Mouse (Mus musculus): ENCODE results near the gene Ints11. TPM values are rescaled to one million over a fixed set of nuclear protein-coding genes. Genes with fewer than 3 reads are reported as not detected.

Gene Ints11
- total and polyA plus RNA-seq, 2 experiments, result 13.6 to 20.9 TPM

GRCm38 (mm10) chr4:155891551-155892001, 22.2 kb downstream of the Ints11 start, which contains the start of the genes Pusl1 and Acap3:
Pusl1 (minus strand) TSS chr4:155891781.
Acap3 (plus strand) TSS chr4:155891822.
- TF ChIP-seq CTCF (IDR thresholded peaks at IDR 0.05; ENCODE audit: low read depth, low read length) (no peak), POLR2A (IDR thresholded peaks at IDR 0.05; ENCODE audit: extremely low read depth, insufficient read depth, low read length) (no peak)
- peaks cover 8% of the 10 kb centered on the region; the same call in 1 of the 2 replicates for H3K79me2 ChIP-seq (ENCODE audit: control insufficient read depth, insufficient read depth, low read length)
- peaks cover 8% of the 10 kb centered on the region; the same call in 1 of the 2 replicates for H3K36me3 ChIP-seq (ENCODE audit: control insufficient read depth, insufficient read depth, low read length)
- H3K27ac ChIP-seq (replicated peaks; ENCODE audit: insufficient read depth, low read depth, low read length), result peak within 1 kb of the TSS; percentile 97
- no peaks in the 10 kb centered on the region for H3K27me3 ChIP-seq (ENCODE audit: control insufficient read depth, insufficient read depth, low read length)
- peak within 1 kb of the TSS; percentile 87 for H3K4me3 ChIP-seq (ENCODE audit: insufficient read depth, low read depth, low read length)
- peak; percentile 76 for DNase-seq (ENCODE audit: extremely low read depth, low read depth, low spot score)
- peaks cover 3% of the 10 kb centered on the region; the same call in 1 of the 2 replicates for H3K4me1 ChIP-seq (ENCODE audit: control insufficient read depth, insufficient read depth, low read length)
- H3K9ac ChIP-seq (ENCODE audit: low read depth, low read length), result peak within 1 kb of the TSS; percentile 90
- WGBS, result under 1% methylated on average over 52 of the region's 52 CpGs

- peaks cover 3% of the 10 kb centered on the region; the same call in 1 of the 2 replicates for H3K36me3 ChIP-seq (ENCODE audit: control insufficient read depth, insufficient read depth, low read length)
- H3K27ac ChIP-seq (replicated peaks; ENCODE audit: insufficient read depth, low read depth, low read length), result peak overlapping the region; percentile 97
- H3K4me1 ChIP-seq (ENCODE audit: control insufficient read depth, insufficient read depth, low read length), result peaks cover 3% of the 10 kb centered on the region; the same call in 1 of the 2 replicates
- peak; percentile 58 for DNase-seq (ENCODE audit: extremely low read depth, low read depth, low spot score)
- TF ChIP-seq CTCF (IDR thresholded peaks at IDR 0.05; ENCODE audit: low read depth, low read length), result no peak; the same call in 1 of the 2 replicates
- TF ChIP-seq POLR2A (IDR thresholded peaks at IDR 0.05; ENCODE audit: extremely low read depth, insufficient read depth, low read length), result 0 out of 2 replicates have a peak, but pooled peaks have one; percentile 38
- peak overlapping the region; percentile 90 for H3K9ac ChIP-seq (ENCODE audit: low read depth, low read length)
- under 1% methylated on average over 52 of the region's 56 CpGs for WGBS
- no peaks in the 10 kb centered on the region for H3K27me3 ChIP-seq (ENCODE audit: control insufficient read depth, insufficient read depth, low read length)
- peaks cover 8% of the 10 kb centered on the region; the same call in 1 of the 2 replicates for H3K79me2 ChIP-seq (ENCODE audit: control insufficient read depth, insufficient read depth, low read length)
- H3K4me3 ChIP-seq (ENCODE audit: insufficient read depth, low read depth, low read length), result peak overlapping the region; percentile 87
These were observed 22.7 kb downstream of the Ints11 start for GRCm38 (mm10) chr4:155892017-155892416.

DNA sequence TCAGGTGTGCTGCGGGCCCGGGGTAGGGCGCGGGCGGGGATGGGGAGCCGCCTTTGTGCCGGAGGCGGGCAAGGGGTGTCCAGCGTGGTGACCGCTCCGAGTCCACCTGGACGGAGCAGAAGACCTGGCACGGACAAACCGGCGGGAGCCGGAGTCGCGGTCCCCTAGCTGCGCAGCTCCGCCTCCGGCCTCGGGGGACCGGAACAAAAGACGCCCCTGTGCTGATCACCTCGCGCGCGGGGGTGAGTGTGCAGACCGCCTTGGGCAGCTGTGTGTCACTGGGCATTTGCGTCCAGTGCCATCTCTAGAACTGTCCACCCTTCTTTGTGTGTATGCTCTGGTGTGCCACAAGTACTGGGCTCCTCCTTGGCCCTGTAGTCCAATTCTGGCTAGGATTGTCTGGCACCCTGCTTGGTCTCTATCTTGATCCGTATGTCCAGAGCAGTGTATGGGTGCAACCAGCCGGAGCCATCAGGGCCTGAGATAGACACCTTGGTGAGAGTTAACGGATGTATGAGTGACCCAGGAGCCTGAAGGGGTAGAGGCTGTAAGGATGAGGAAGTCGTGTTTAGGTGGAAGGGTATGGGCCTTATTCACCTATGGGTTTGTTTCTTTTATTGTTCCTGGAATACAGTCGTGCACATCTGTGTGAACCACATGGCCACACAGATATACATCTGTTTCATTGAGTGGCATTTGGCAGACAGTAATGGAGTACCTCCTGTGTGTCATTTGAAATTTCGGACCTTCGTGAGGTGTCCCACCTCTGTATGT, 23.3 kb downstream of the Ints11 start:
- H3K79me2 ChIP-seq (ENCODE audit: control insufficient read depth, insufficient read depth, low read length), result peaks cover 8% of the 10 kb centered on the region; the same call in 1 of the 2 replicates
- H3K4me3 ChIP-seq (ENCODE audit: insufficient read depth, low read depth, low read length), result peak overlapping the region; percentile 87
- H3K9ac ChIP-seq (ENCODE audit: low read depth, low read length), result peak overlapping the region; percentile 90
- DNase-seq (ENCODE audit: extremely low read depth, low read depth, low spot score), result no peak
- H3K27ac ChIP-seq (replicated peaks; ENCODE audit: insufficient read depth, low read depth, low read length), result peak overlapping the region; percentile 20; the same call in 1 of the 2 replicates
- WGBS, result 8% methylated on average over 37 of the region's 37 CpGs
- TF ChIP-seq CTCF (IDR thresholded peaks at IDR 0.05; ENCODE audit: low read depth, low read length) (no peak), POLR2A (IDR thresholded peaks at IDR 0.05; ENCODE audit: extremely low read depth, insufficient read depth, low read length) (no peak)
- H3K27me3 ChIP-seq (ENCODE audit: control insufficient read depth, insufficient read depth, low read length), result no peaks in the 10 kb centered on the region
- no peaks in the 10 kb centered on the region; the same call in 1 of the 2 replicates for H3K36me3 ChIP-seq (ENCODE audit: control insufficient read depth, insufficient read depth, low read length)
- peaks cover 3% of the 10 kb centered on the region; the same call in 1 of the 2 replicates for H3K4me1 ChIP-seq (ENCODE audit: control insufficient read depth, insufficient read depth, low read length)

DNA sequence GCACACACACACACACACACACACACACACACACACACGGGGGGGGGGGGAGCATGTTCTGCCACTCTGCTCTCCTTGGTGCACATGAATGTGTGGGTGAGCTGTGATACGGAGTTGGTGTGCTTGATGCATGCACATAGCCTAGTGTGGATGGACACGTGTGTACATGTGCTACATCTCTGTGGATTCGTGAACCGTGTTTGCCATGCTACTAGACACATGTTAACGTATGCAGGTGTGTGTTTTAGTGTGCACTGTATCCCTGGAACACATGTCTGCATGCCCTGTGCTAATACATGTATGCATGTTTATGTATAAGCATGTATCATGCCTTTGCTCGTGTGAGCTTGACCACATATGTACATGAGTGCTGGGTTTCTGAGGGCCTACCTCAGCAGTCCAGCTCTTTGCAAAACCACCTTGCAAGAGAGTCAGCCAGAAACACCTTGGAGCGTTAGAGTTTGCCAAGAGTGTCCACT, 23.9 kb downstream of the Ints11 start:
- no peak for TF ChIP-seq POLR2A (IDR thresholded peaks at IDR 0.05; ENCODE audit: extremely low read depth, insufficient read depth, low read length)
- TF ChIP-seq CTCF (IDR thresholded peaks at IDR 0.05; ENCODE audit: low read depth, low read length), result no peak
- H3K4me3 ChIP-seq (ENCODE audit: insufficient read depth, low read depth, low read length), result no peak overlapping the region
- no peak for DNase-seq (ENCODE audit: extremely low read depth, low read depth, low spot score)
- peaks cover 8% of the 10 kb centered on the region; the same call in 1 of the 2 replicates for H3K79me2 ChIP-seq (ENCODE audit: control insufficient read depth, insufficient read depth, low read length)
- H3K4me1 ChIP-seq (ENCODE audit: control insufficient read depth, insufficient read depth, low read length), result peaks cover 3% of the 10 kb centered on the region; the same call in 1 of the 2 replicates
- WGBS, result 78% methylated on average over 8 of the region's 8 CpGs
- H3K9ac ChIP-seq (ENCODE audit: low read depth, low read length), result 0 out of 2 replicates have a peak overlapping the region, but pooled peaks have one; percentile 2
- H3K36me3 ChIP-seq (ENCODE audit: control insufficient read depth, insufficient read depth, low read length), result no peaks in the 10 kb centered on the region; the same call in 1 of the 2 replicates
- H3K27me3 ChIP-seq (ENCODE audit: control insufficient read depth, insufficient read depth, low read length), result no peaks in the 10 kb centered on the region
- no peak overlapping the region for H3K27ac ChIP-seq (replicated peaks; ENCODE audit: insufficient read depth, low read depth, low read length)

DNA sequence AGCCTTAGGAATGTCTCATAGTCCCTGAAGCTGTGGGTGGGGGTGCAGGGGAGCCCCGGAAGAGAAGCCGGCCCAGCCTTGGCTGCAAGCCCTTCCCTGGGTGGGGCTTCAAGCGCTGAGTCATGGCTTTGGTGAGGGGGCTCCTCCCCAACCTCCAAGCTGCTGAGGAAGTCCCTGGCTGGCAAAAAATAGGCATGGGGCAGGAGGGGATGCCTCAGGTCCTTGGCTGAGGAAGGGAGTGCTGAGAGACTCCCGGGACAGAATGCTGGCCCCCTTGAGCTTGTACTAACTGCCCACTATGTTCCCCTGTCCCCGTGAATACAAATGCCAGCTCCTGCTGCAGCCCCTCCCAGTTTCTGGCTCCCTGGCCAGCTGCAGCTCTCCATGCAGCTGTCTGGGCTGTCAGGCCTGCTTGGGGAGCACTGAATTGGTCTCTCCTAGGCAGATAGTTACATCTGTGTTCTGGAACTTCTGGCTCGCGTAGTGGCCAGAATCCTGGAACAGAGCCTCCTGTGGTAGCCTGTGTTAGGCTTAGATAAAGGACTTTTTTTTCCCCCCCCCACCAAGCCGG, 25.1 kb downstream of the Ints11 start:
- Histone ChIP-seq H3K79me2 (ENCODE audit: control insufficient read depth, insufficient read depth, low read length) (peaks cover 8% of the 10 kb centered on the region; the same call in 1 of the 2 replicates), H3K9ac (ENCODE audit: low read depth, low read length) (peak overlapping the region; percentile 47; the same call in 1 of the 2 replicates), H3K36me3 (ENCODE audit: control insufficient read depth, insufficient read depth, low read length) (no peaks in the 10 kb centered on the region), H3K27ac (replicated peaks; ENCODE audit: insufficient read depth, low read depth, low read length) (peak overlapping the region; percentile 17; the same call in 1 of the 2 replicates), H3K4me1 (ENCODE audit: control insufficient read depth, insufficient read depth, low read length) (peaks cover 3% of the 10 kb centered on the region; the same call in 1 of the 2 replicates), H3K27me3 (ENCODE audit: control insufficient read depth, insufficient read depth, low read length) (no peaks in the 10 kb centered on the region), H3K4me3 (ENCODE audit: insufficient read depth, low read depth, low read length) (peak overlapping the region; percentile 18; the same call in 1 of the 2 replicates)
- 61% methylated on average over 8 of the region's 8 CpGs for WGBS
- DNase-seq (ENCODE audit: extremely low read depth, low read depth, low spot score), result no peak
- TF ChIP-seq CTCF (IDR thresholded peaks at IDR 0.05; ENCODE audit: low read depth, low read length), result no peak

All from liver, adult 2 months (tissue).